Mouse (Mus musculus): Measurements from ENCODE around the gene Gm26938.

Gm26938 gene

DNA sequence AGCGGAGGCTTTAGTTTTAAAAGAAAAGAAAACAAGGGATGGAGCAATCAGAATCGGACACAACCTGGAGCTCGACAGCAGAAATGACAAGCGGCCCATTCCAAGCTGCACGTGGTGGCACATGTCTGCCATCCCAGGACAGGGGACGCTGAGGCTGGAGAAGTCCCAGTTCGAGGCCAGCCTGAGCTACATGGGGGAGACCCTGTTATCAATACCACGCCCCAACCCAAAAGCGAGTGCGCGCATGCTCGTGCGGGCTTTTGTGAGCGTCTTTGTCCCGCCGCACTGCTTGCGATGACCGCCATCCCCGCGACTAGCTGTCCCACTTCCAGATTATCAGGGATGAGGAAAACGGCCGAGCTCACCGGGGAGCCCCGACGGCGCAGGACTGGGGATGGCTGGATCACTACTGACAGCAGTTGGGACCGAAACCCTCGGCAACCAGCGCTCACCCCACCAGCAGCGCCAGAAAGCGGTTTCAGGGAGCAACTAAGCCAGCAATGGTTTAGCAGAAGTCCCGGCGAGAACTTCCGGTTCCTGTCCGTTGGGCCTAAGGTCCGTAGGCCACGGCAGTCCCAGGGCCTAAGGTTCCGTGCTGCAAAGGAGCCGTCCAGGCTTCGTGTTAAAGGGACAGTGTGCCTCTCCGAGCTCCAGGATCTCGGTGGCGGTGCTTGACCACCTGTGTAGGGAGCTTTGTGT, at the start of gene Gm26938, which contains the start of gene Psmg3:
Gm26938 (minus strand) TSS at position 51 of the 699 bp plus-strand sequence.
Psmg3 (minus strand) TSS at position 529 of the 699 bp plus-strand sequence.
- DNase-seq (ENCODE audit: low read depth, low spot score): peak; percentile 94

DNA sequence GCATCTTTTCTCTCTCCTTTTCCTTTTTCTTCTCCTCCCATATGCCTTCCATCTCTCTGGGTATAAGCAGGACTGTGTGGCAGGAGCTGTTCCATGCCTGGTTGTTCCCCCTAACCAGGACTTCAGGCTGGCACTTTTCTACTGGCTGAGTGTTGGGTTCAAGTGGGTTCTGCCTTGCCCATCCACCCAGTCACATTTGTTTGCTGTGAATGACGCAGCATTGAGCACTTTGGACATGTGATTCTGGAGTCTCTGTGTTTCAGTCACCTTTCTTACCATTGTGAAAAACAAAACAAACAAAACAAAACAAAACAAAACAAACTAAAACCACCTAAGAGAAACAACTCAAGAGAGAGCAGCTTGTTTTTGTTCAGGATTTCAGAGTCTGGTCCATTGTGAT, 45.3 kb upstream of the Gm26938 start:
- DNase-seq (ENCODE audit: low read depth, low spot score): no peak

DNA sequence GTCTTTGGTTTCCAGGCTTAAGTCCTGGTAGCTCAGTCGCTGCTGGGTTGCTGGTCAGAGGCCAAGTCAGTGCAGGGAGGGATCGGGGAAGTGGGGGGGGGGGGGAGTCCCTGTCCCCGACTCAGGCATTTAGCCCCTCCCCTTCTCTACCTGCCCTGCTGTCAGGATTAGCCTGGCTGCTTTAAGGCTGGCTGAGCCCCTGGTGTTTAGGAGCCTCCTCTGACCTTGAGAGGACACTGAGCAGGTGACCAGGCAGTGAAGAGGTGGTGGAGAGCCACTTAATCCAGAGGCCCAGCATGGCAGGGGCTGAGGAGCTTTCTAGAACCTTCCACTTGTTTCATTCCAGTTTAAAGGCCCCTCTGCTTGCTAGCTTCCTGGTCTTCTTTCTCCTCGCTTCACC, 44.7 kb upstream of the Gm26938 start:
- no peak for DNase-seq (ENCODE audit: low read depth, low spot score)

- peak; percentile 92 for DNase-seq (ENCODE audit: low read depth, low spot score)
Observed at GRCm38 (mm10) chr5:139862759-139863158, 36.6 kb upstream of the Gm26938 start.

GRCm38 (mm10) chr5:139860328-139861104, 34.3 kb upstream of the Gm26938 start:
- no peak for DNase-seq (ENCODE audit: low read depth, low spot score)

GRCm38 (mm10) chr5:139849626-139850320, 23.6 kb upstream of the Gm26938 start:
- no peak for DNase-seq (ENCODE audit: low read depth, low spot score)

GRCm38 (mm10) chr5:139839142-139839541, 12.9 kb upstream of the Gm26938 start:
- DNase-seq (ENCODE audit: low read depth, low spot score): peak; percentile 35

GRCm38 (mm10) chr5:139838476-139838892, 12.3 kb upstream of the Gm26938 start:
- peak; percentile 85 for DNase-seq (ENCODE audit: low read depth, low spot score)

DNA sequence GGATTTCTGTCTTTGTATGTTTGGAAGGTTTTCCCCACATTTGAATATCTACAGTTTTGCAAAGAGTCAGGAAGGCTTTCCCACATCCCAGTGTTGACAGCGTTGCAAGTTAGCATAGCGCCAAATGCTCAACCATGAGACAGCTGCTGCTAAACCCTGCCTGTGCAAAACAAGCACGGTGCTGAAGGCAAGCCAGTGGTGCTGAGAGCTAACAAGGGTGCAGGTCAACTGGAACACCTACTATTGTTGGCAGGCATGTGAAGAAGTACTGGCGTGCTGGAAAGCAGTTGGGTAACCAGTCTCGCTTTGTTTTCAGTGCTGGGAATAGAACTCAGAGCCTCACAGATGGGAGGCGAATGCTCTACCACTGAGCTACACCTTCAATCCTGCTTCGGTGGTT, 9.5 kb upstream of the Gm26938 start:
- no peak for DNase-seq (ENCODE audit: low read depth, low spot score)

- no peak for DNase-seq (ENCODE audit: low read depth, low spot score)
Observed at GRCm38 (mm10) chr5:139832125-139832524, 5.9 kb upstream of the Gm26938 start.

- peak; percentile 35 for DNase-seq (ENCODE audit: low read depth, low spot score)
Observed at GRCm38 (mm10) chr5:139830734-139831133, 4.5 kb upstream of the Gm26938 start.

- no peak for DNase-seq (ENCODE audit: low read depth, low spot score)
Observed at GRCm38 (mm10) chr5:139829384-139829783, 3.2 kb upstream of the Gm26938 start.

GRCm38 (mm10) chr5:139827593-139827992, 1.4 kb upstream of the Gm26938 start:
- peak; percentile 61 for DNase-seq (ENCODE audit: low read depth, low spot score)

GRCm38 (mm10) chr5:139825947-139826346, 260 bp downstream of the Gm26938 start:
- peak; percentile 21 for DNase-seq (ENCODE audit: low read depth, low spot score)

GRCm38 (mm10) chr5:139824531-139824930, 1.7 kb downstream of the Gm26938 start:
- DNase-seq (ENCODE audit: low read depth, low spot score): no peak

- no peak for DNase-seq (ENCODE audit: low read depth, low spot score)
Observed at GRCm38 (mm10) chr5:139821466-139822459, 4.4 kb downstream of the Gm26938 start.

- DNase-seq (ENCODE audit: low read depth, low spot score): no peak
Observed at GRCm38 (mm10) chr5:139819538-139820181, 6.5 kb downstream of the Gm26938 start, which contains the start of gene Tmem184a. TSS of gene Tmem184a (minus strand) at chr5:139819917.

DNA sequence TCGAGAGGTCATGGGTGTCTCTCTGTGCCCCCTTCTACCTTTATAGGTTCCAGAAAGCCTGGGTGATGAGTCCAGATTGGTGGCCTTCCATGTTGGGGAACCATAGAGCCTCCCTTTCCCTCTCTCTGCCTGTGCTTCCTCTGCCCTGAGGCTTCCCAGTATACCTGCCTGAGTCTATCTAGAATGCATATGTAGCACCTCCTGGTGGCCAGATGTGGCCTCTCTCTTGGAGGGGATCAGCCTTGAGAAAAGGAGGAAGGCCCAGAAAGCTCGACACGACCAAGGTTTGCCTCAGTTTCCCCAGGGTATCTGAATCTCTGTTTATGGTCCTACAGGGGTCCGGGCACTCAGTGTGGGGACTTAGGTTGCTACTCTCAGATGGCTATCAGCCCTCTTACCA, 7.4 kb downstream of the Gm26938 start:
- peak; percentile 79 for DNase-seq (ENCODE audit: low read depth, low spot score)

GRCm38 (mm10) chr5:139818056-139818455, 8.2 kb downstream of the Gm26938 start:
- no peak for DNase-seq (ENCODE audit: low read depth, low spot score)

DNA sequence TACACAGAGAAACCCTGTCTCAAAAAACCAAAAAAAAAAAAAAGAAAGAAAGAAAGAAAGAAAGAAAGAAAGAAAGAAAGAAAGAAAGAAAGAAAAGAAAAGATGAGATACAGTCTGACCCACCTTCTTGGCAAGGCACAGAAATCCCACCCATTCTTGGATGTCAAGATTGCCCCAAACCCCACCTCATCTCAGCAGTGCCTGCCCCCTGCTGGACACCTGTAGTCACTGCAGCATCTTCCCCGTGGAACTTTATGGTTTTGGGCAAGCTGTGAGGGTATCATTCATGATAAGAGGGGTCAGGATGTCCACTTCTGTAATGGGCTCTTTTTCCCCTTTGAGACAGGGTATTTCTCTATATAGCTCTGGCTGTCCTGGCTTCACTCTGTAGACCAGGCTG, 8.9 kb downstream of the Gm26938 start:
- peak; percentile 31 for DNase-seq (ENCODE audit: low read depth, low spot score)

All from 3T3-L1 (cell line).